Mouse (Mus musculus) left cerebral cortex, adult 8-10 months (tissue): ENCODE measurements around the gene Irf2bp2. TPM values are rescaled to one million over a fixed set of nuclear protein-coding genes. Genes with fewer than 3 reads are reported as not detected.

Experiments used
- DNase-seq, 2 experiments: peaks; one replicate each; pipeline ENCODE4 v3.0.0; 2022; ENCODE audit warnings: low spot score in 2 of 2
- total RNA-seq, 4 experiments: library from RNA; stranded (reverse); gene quantifications; 2 replicates each; pipeline ENCODE4 v1.2.4; 2022

Irf2bp2 gene
- total RNA-seq, 4 experiments from 2014 or later, result 52.9 to 59.6 (median 58.6) TPM

GRCm38 (mm10) chr8:126587836-126588503 is 5.8 kb downstream of the Irf2bp2 start:
- DNase-seq, result no peak

- DNase-seq, result no peak
Measured at GRCm38 (mm10) chr8:126586599-126587577, 6.9 kb downstream of the Irf2bp2 start.

GRCm38 (mm10) chr8:126586101-126586500 is 7.7 kb downstream of the Irf2bp2 start:
- DNase-seq, result no peak

DNA sequence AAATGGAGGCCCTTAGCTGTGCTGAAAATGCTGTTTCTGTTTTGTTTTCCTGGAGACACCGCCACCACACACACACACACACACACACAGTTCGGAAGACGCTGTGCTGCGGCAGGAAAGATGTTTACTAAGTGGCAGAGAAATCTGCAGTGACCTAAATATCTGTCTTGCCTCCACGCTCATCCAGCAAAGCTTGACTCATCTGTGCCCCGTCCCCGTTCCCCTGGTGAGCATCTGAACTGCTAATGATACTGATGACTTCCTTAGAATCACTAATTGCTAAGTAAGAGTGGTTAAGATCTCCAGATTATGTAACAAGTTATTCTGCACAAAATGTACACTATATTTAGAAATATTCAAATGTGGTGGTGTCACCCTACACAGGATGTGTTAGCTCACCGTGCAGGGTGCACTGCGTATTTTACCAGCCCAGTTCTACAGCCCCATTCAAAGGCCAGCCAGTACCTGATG is 8.2 kb downstream of the Irf2bp2 start:
- no peak for DNase-seq

DNA sequence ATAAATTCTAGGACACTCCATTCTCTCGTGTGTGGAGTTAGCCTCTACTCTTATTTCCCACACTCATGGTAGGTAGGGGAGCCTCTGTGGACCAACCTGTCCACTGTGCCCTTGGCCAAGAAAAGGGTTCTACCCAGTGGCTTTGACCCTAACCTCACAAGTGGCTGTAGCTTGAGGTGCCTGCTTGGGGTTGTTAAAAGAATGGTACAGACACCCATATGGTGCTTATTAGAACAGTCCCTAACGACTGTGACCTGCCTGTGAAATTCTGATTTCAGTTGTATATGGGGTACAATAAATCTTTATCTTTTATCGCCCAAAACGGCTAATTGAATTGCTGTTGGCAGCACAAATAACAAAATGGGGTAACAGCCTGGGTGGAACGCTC is 8.9 kb downstream of the Irf2bp2 start:
- DNase-seq, result no peak

- peak; percentile 63 to 71 for DNase-seq
Measured at GRCm38 (mm10) chr8:126583971-126584843, 9.6 kb downstream of the Irf2bp2 start.

GRCm38 (mm10) chr8:126583534-126583933 is 10.3 kb downstream of the Irf2bp2 start:
- DNase-seq, result no peak

GRCm38 (mm10) chr8:126583018-126583417 is 10.8 kb downstream of the Irf2bp2 start:
- DNase-seq, result no peak

DNA sequence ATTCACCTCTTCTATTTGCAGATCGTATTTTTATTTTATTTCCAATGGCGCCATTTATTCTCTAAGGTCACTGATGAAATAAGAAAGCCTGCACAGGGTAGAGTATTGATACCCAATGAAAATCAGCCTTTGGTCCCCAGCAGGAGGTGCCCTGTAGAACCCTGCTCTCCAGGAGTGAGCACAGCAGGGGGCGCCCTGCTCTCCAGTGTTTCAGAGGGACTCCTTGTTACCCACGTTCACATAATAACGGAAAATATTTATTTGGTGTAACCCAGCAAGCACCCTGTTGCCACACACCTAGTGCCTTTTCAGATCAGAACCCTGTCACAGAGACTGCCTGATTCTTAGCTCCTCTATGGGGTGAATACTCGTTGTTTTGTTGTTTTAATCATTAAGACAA is 11.3 kb downstream of the Irf2bp2 start:
- DNase-seq, result peak in 1 of 2 experiments; percentile 60

DNA sequence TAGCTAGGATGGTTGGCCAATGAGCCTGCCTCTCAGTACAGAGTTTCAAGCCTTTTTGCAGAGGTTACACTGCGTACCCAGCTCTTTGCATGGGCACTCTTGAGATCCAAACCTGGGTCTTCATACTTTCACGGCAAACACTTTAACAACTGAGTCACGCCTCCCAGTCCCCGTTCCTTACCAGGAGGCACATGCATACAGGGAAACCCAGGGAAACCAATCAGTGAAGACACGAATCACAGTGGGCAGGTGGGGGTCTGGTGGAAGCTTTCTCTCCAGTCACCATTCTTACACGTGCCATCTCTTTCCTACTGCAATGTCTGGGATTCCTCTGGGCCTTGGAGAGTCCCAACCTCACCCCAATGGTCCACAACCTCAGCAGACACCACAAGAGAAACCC is 12.1 kb downstream of the Irf2bp2 start:
- DNase-seq, result no peak

GRCm38 (mm10) chr8:126580826-126581225 is 13.0 kb downstream of the Irf2bp2 start:
- DNase-seq, result no peak

- no peak for DNase-seq
Measured at GRCm38 (mm10) chr8:126580086-126580485, 13.7 kb downstream of the Irf2bp2 start.

GRCm38 (mm10) chr8:126578641-126579040 is 15.1 kb downstream of the Irf2bp2 start:
- DNase-seq, result no peak

- no peak for DNase-seq
Measured at GRCm38 (mm10) chr8:126576919-126577318, 16.9 kb downstream of the Irf2bp2 start.

GRCm38 (mm10) chr8:126576086-126576485 is 17.7 kb downstream of the Irf2bp2 start:
- DNase-seq, result no peak

DNA sequence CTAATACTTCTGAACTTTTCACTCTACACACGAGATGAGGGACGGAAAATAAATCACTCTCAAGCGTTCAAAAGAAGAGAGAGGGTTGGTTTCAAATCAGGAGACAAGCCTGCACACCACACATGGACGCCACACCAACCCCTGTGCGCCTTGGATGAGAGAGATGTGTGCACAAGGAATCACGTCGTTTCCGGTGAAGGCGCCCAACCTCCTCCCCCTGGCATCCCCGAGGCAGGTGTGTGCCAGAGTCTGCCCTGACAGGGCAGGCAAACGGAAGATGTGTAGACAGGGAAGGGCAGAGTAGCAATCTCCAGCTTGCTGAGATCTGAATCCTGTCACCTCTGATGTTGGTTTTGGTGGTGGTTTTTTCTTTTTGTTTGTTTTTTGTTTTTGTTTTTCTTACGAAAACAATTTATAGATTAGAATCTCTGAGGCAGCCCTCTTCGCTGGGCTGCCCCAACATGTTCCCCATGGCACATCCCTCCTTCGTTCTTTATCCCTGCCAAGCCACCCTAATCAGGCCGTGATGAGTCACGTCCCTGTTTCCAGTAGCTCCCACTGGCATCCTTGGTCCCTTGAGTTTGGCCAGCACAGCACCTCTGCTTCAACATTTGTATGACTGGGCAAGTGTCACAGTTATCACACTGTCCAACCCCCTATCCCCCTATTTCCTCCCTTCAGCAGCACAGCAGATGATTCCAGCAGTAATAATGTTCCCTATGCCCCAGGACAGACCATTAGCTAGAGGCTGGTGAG is 18.7 kb downstream of the Irf2bp2 start:
- DNase-seq, result no peak

- no peak for DNase-seq
Measured at GRCm38 (mm10) chr8:126573878-126574277, 19.9 kb downstream of the Irf2bp2 start.

DNA sequence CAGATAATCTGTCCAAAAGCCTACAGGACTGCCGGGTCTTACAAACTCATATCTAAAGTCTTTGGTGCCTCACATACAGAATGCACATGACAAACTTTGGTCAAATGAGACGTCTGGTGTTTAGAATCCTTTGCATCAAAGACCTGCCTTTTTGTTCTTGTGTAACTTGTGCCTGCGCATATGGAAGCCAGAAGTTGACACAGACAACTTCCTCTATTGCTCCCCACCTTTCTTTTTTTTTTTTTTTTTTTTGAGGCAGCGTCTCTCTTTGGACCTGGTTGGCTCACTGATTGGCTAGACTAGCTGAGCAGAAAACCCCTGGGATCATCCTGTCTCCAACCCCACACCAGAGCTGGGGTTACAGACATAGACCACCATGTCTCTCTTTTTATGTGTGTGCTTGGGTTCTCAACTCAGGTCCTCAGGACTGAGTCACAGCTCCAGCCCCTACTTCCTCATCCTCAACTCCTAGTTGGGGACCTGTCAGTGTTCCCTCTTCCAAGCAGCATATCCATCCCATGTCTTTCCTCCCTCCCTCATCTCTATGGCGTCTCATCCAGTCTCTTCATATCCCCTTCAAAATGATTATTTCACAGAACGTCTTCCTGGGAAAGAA is 20.6 kb downstream of the Irf2bp2 start:
- no peak for DNase-seq

DNA sequence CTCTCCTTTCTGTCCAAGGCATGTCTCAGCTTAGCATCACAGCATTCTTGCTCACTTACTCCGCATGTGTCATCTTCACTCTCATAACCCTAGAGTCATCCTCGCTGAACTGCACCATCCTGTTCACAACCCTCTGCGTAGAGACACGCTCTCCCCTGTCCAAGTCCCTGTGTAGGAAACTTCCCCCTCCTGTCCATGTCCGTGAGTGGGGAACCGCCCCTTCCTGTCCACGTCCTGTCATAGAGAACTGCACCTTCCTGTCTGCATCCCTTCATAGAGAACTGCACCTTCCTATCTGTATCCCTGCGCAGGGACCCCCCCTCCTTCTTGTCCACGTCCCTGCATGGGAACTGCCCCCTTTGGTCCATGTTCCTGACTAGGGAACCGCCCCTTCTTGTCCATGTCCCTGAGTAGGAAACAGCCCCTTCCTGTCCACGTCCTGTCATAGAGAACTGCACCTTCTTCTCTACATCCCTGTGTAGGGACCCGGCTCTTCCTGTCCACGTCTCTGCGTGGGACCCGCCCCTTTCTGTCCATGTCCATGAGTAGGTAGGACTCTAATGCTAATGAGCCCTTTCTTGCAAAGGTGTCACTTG is 22.6 kb downstream of the Irf2bp2 start:
- DNase-seq, result no peak
